Mouse (Mus musculus): ENCODE measurements around the gene Mybpc2. TPM values are rescaled to one million over a fixed set of nuclear protein-coding genes. Genes with fewer than 3 reads are reported as not detected.
A peak's percentile ranks its signal among the peaks of the same experiment; 100 is the strongest.

The Mybpc2 gene
- polyA plus RNA-seq, 1 experiment from 2014 or later = 0.20 TPM

GRCm38 (mm10) chr7:44549621-44550408, 25.4 kb upstream of the Mybpc2 start:
- 96% methylated on average over 23 of the region's 23 CpGs for WGBS
- Histone ChIP-seq H3K9me3 (ENCODE audit: control insufficient read depth, low read length) (no peaks in the 10 kb centered on the region), H3K36me3 (ENCODE audit: control insufficient read depth, insufficient read depth, low read length) (peaks cover 28% of the 10 kb centered on the region), H3K4me3 (replicated peaks; ENCODE audit: low read depth, low read length) (no peak overlapping the region), H3K4me2 (ENCODE audit: low read length) (no peak overlapping the region), H3K27me3 (ENCODE audit: control insufficient read depth, insufficient read depth, low read length) (no peaks in the 10 kb centered on the region), H3K27ac (replicated peaks; ENCODE audit: low read depth, low read length) (no peak overlapping the region), H3K4me1 (ENCODE audit: control insufficient read depth, insufficient read depth, low read length) (peaks cover 16% of the 10 kb centered on the region), H3K9ac (replicated peaks; ENCODE audit: low read length) (no peak overlapping the region)
- ATAC-seq (ENCODE audit: low FRiP score, low TSS enrichment) (no peak), DNase-seq (no peak)

- peak within 1 kb of the TSS; percentile 45 for H3K9ac ChIP-seq (replicated peaks; ENCODE audit: low read length)
- H3K27ac ChIP-seq (replicated peaks; ENCODE audit: low read depth, low read length) = peak within 1 kb of the TSS; percentile 49; the same call in 1 of the 2 replicates
- H3K36me3 ChIP-seq (ENCODE audit: control insufficient read depth, insufficient read depth, low read length) = peaks cover 28% of the 10 kb centered on the region
- H3K4me2 ChIP-seq (ENCODE audit: low read length) = peak within 1 kb of the TSS; percentile 95
- no peaks in the 10 kb centered on the region for H3K9me3 ChIP-seq (ENCODE audit: control insufficient read depth, low read length)
- H3K4me3 ChIP-seq (replicated peaks; ENCODE audit: low read depth, low read length) = peak within 1 kb of the TSS; percentile 56
- ATAC-seq (ENCODE audit: low FRiP score, low TSS enrichment) (peak; percentile 90), DNase-seq (peak; percentile 99)
- WGBS = 0% methylated on average over 43 of the region's 43 CpGs
- H3K27me3 ChIP-seq (ENCODE audit: control insufficient read depth, insufficient read depth, low read length) = no peaks in the 10 kb centered on the region
- H3K4me1 ChIP-seq (ENCODE audit: control insufficient read depth, insufficient read depth, low read length) = peaks cover 16% of the 10 kb centered on the region
Observed at GRCm38 (mm10) chr7:44548497-44549087, 24.1 kb upstream of the Mybpc2 start, which contains the start of gene Pold1. TSS of gene Pold1 (minus strand) at chr7:44548849.

- DNase-seq = no peak
- Histone ChIP-seq H3K27me3 (ENCODE audit: control insufficient read depth, insufficient read depth, low read length) (no peaks in the 10 kb centered on the region), H3K27ac (replicated peaks; ENCODE audit: low read depth, low read length) (no peak overlapping the region), H3K9ac (replicated peaks; ENCODE audit: low read length) (peak overlapping the region; percentile 37; the same call in 1 of the 2 replicates), H3K9me3 (ENCODE audit: control insufficient read depth, low read length) (no peaks in the 10 kb centered on the region), H3K4me1 (ENCODE audit: control insufficient read depth, insufficient read depth, low read length) (peaks cover 9% of the 10 kb centered on the region), H3K36me3 (ENCODE audit: control insufficient read depth, insufficient read depth, low read length) (peaks cover 28% of the 10 kb centered on the region), H3K4me2 (ENCODE audit: low read length) (peak overlapping the region; percentile 95), H3K4me3 (replicated peaks; ENCODE audit: low read depth, low read length) (peak overlapping the region; percentile 56)
- 30% methylated on average over 5 of the region's 5 CpGs for WGBS
- no peak for ATAC-seq (ENCODE audit: low FRiP score, low TSS enrichment)
Observed at GRCm38 (mm10) chr7:44547725-44548124, 23.3 kb upstream of the Mybpc2 start.

- Histone ChIP-seq H3K9ac (replicated peaks; ENCODE audit: low read length) (no peak overlapping the region), H3K27ac (replicated peaks; ENCODE audit: low read depth, low read length) (no peak overlapping the region), H3K4me3 (replicated peaks; ENCODE audit: low read depth, low read length) (0 out of 2 replicates have a peak overlapping the region, but pooled peaks have one; percentile 56), H3K27me3 (ENCODE audit: control insufficient read depth, insufficient read depth, low read length) (no peaks in the 10 kb centered on the region), H3K4me1 (ENCODE audit: control insufficient read depth, insufficient read depth, low read length) (peaks cover 8% of the 10 kb centered on the region), H3K9me3 (ENCODE audit: control insufficient read depth, low read length) (no peaks in the 10 kb centered on the region), H3K36me3 (ENCODE audit: control insufficient read depth, insufficient read depth, low read length) (peaks cover 31% of the 10 kb centered on the region), H3K4me2 (ENCODE audit: low read length) (peak overlapping the region; percentile 95; the same call in 1 of the 2 replicates)
- DNase-seq (no peak), ATAC-seq (ENCODE audit: low FRiP score, low TSS enrichment) (no peak)
- WGBS = 95% methylated on average over 13 of the region's 13 CpGs
Observed at GRCm38 (mm10) chr7:44547041-44547440, 22.6 kb upstream of the Mybpc2 start.

- WGBS = 98% methylated on average over 3 of the region's 3 CpGs
- Histone ChIP-seq H3K9me3 (ENCODE audit: control insufficient read depth, low read length) (no peaks in the 10 kb centered on the region), H3K27me3 (ENCODE audit: control insufficient read depth, insufficient read depth, low read length) (no peaks in the 10 kb centered on the region), H3K36me3 (ENCODE audit: control insufficient read depth, insufficient read depth, low read length) (peaks cover 24% of the 10 kb centered on the region), H3K4me1 (ENCODE audit: control insufficient read depth, insufficient read depth, low read length) (peaks cover 8% of the 10 kb centered on the region), H3K4me2 (ENCODE audit: low read length) (no peak overlapping the region), H3K27ac (replicated peaks; ENCODE audit: low read depth, low read length) (no peak overlapping the region), H3K4me3 (replicated peaks; ENCODE audit: low read depth, low read length) (no peak overlapping the region), H3K9ac (replicated peaks; ENCODE audit: low read length) (no peak overlapping the region)
- DNase-seq (no peak), ATAC-seq (ENCODE audit: low FRiP score, low TSS enrichment) (no peak)
Observed at GRCm38 (mm10) chr7:44546274-44546673, 21.8 kb upstream of the Mybpc2 start.

- DNase-seq = no peak
Observed at GRCm38 (mm10) chr7:44543071-44543470, 18.6 kb upstream of the Mybpc2 start.

GRCm38 (mm10) chr7:44542555-44542954, 18.1 kb upstream of the Mybpc2 start:
- Histone ChIP-seq H3K4me3 (replicated peaks; ENCODE audit: low read depth, low read length) (no peak overlapping the region), H3K36me3 (ENCODE audit: control insufficient read depth, insufficient read depth, low read length) (peaks cover 34% of the 10 kb centered on the region), H3K4me1 (ENCODE audit: control insufficient read depth, insufficient read depth, low read length) (peaks cover 2% of the 10 kb centered on the region; the same call in 1 of the 2 replicates), H3K9me3 (ENCODE audit: control insufficient read depth, low read length) (no peaks in the 10 kb centered on the region), H3K27me3 (ENCODE audit: control insufficient read depth, insufficient read depth, low read length) (no peaks in the 10 kb centered on the region), H3K9ac (replicated peaks; ENCODE audit: low read length) (no peak overlapping the region), H3K27ac (replicated peaks; ENCODE audit: low read depth, low read length) (no peak overlapping the region), H3K4me2 (ENCODE audit: low read length) (no peak overlapping the region)
- ATAC-seq (ENCODE audit: low FRiP score, low TSS enrichment) = no peak
- no peak for DNase-seq
- WGBS = 96% methylated on average over 11 of the region's 11 CpGs

More at GRCm38 (mm10) chr7:44543071-44543470, 18.6 kb upstream of the Mybpc2 start:
- ATAC-seq (ENCODE audit: low FRiP score, low TSS enrichment) = no peak
- Histone ChIP-seq H3K27ac (replicated peaks; ENCODE audit: low read depth, low read length) (no peak overlapping the region), H3K27me3 (ENCODE audit: control insufficient read depth, insufficient read depth, low read length) (no peaks in the 10 kb centered on the region), H3K4me2 (ENCODE audit: low read length) (no peak overlapping the region), H3K9ac (replicated peaks; ENCODE audit: low read length) (no peak overlapping the region), H3K4me3 (replicated peaks; ENCODE audit: low read depth, low read length) (no peak overlapping the region), H3K9me3 (ENCODE audit: control insufficient read depth, low read length) (no peaks in the 10 kb centered on the region), H3K4me1 (ENCODE audit: control insufficient read depth, insufficient read depth, low read length) (peaks cover 7% of the 10 kb centered on the region), H3K36me3 (ENCODE audit: control insufficient read depth, insufficient read depth, low read length) (peaks cover 30% of the 10 kb centered on the region)
- WGBS = 83% methylated on average over 12 of the region's 12 CpGs

GRCm38 (mm10) chr7:44538756-44539624, 14.5 kb upstream of the Mybpc2 start:
- 93% methylated on average over 41 of the region's 41 CpGs for WGBS

More at GRCm38 (mm10) chr7:44538756-44539624, 14.5 kb upstream of the Mybpc2 start:
- no peak overlapping the region for H3K27ac ChIP-seq (replicated peaks; ENCODE audit: low read depth, low read length)
- no peak for ATAC-seq (ENCODE audit: low FRiP score, low TSS enrichment)
- no peaks in the 10 kb centered on the region for H3K27me3 ChIP-seq (ENCODE audit: control insufficient read depth, insufficient read depth, low read length)
- no peak overlapping the region for H3K4me3 ChIP-seq (replicated peaks; ENCODE audit: low read depth, low read length)
- H3K36me3 ChIP-seq (ENCODE audit: control insufficient read depth, insufficient read depth, low read length) = peaks cover 54% of the 10 kb centered on the region
- H3K4me2 ChIP-seq (ENCODE audit: low read length) = no peak overlapping the region
- H3K4me1 ChIP-seq (ENCODE audit: control insufficient read depth, insufficient read depth, low read length) = no peaks in the 10 kb centered on the region
- DNase-seq = no peak
- H3K9ac ChIP-seq (replicated peaks; ENCODE audit: low read length) = no peak overlapping the region
- H3K9me3 ChIP-seq (ENCODE audit: control insufficient read depth, low read length) = no peaks in the 10 kb centered on the region
